Mouse (Mus musculus) heart, adult 2 months (tissue): ENCODE results near the gene Myl3.

Source experiments
- CTCF ChIP-seq: fragments of 200-600 bp; IDR thresholded peaks from 2 replicates; pipeline ENCODE4 v1.8.1; 2022; ENCODE audit warnings: antibody characterized with exemption, mild to moderate bottlenecking, moderate library complexity
- POLR2A ChIP-seq: fragments of 200-500 bp; IDR thresholded peaks from 2 replicates; pipeline ENCODE4 v1.6.1; 2011; ENCODE audit warnings: mild to moderate bottlenecking, low read depth, low read length, control low read depth; ENCODE audit not compliant: insufficient read depth

GRCm38 (mm10) chr9:110810051-110810450 lies 68.4 kb downstream of the Myl3 start:
- no peak for TF ChIP-seq CTCF
- TF ChIP-seq POLR2A: no peak
